Mouse (Mus musculus) embryonic fibroblast, embryonic 13.5 days (primary cell): ENCODE results near the gene Tnk2. TPM values are rescaled to one million over a fixed set of nuclear protein-coding genes. Genes with fewer than 3 reads are reported as not detected.

Experiments
- H3K27ac ChIP-seq: 2 replicates; pipeline ENCODE4 v1.5.1; 2012; ENCODE audit warnings: low read length, control low read depth, inconsistent platforms; ENCODE audit not compliant: insufficient read depth
- H3K4me1 ChIP-seq: 2 replicates; pipeline ENCODE4 v1.6.1; 2011; ENCODE audit warnings: low read length; ENCODE audit not compliant: control insufficient read depth, insufficient read depth
- H3K4me3 ChIP-seq: 2 replicates; pipeline ENCODE4 v1.5.1; 2011; ENCODE audit warnings: mild to moderate bottlenecking, control low read depth, low read length; ENCODE audit not compliant: insufficient read depth
- CTCF ChIP-seq: IDR thresholded peaks from 2 replicates; pipeline ENCODE4 v1.5.1; 2011; ENCODE audit warnings: mild to moderate bottlenecking, control low read depth, low read length, moderate library complexity, borderline replicate concordance; ENCODE audit not compliant: insufficient read depth
- POLR2A ChIP-seq: IDR thresholded peaks from 2 replicates; pipeline ENCODE4 v1.6.1; 2011; ENCODE audit warnings: low read depth, mild to moderate bottlenecking, control low read depth, low read length, moderate library complexity
- polyA plus RNA-seq: library from polyadenylated mRNA; stranded (reverse); fragments of >200 nt; gene quantifications from 2 replicates; pipeline ENCODE4 v1.2.4, GENCODE M21; 2011; ENCODE audit warnings: low read depth; ENCODE audit not compliant: missing spikeins, insufficient read length

The Tnk2 gene
- polyA plus RNA-seq, 1 experiment, result 92.4 TPM

- TF ChIP-seq POLR2A, result no peak
- TF ChIP-seq CTCF, result no peak
- Histone ChIP-seq H3K4me3 (no peak overlapping the region), H3K27ac (peak overlapping the region; percentile 33; the same call in 1 of the 2 replicates), H3K4me1 (peaks cover 14% of the 10 kb centered on the region; the same call in 1 of the 2 replicates)
Observed at GRCm38 (mm10) chr16:32665851-32666665, 22.4 kb downstream of the Tnk2 start.

GRCm38 (mm10) chr16:32666671-32667551, 23.2 kb downstream of the Tnk2 start:
- H3K4me3 ChIP-seq, result no peak overlapping the region
- H3K4me1 ChIP-seq, result peaks cover 7% of the 10 kb centered on the region; the same call in 1 of the 2 replicates
- TF ChIP-seq CTCF (no peak), POLR2A (no peak)
- peak overlapping the region; percentile 8; the same call in 1 of the 2 replicates for H3K27ac ChIP-seq

- TF ChIP-seq POLR2A (no peak), CTCF (no peak)
- Histone ChIP-seq H3K4me1 (peaks cover 10% of the 10 kb centered on the region), H3K27ac (no peak overlapping the region), H3K4me3 (no peak overlapping the region)
Observed at GRCm38 (mm10) chr16:32667552-32667872, 23.8 kb downstream of the Tnk2 start.

DNA sequence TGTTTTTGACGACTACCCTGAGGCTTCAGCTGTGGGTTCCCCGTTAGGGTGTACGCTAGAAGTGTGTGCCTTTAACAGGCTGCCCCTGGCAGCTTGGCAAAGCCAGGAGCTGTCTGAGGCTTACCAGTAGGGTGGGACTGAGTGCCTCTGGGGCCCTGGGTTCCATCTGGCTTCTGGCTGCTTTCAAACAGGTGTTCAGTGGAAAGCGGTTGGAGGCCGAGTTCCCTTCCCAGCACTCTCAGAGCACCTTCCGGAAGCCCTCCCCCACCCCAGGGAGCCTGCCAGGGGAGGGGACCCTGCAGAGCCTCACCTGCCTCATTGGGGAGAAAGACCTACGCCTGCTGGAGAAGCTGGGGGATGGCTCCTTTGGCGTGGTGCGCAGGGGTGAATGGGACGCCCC, 24.4 kb downstream of the Tnk2 start:
- Histone ChIP-seq H3K4me1 (peaks cover 10% of the 10 kb centered on the region), H3K27ac (no peak overlapping the region), H3K4me3 (no peak overlapping the region)
- TF ChIP-seq CTCF, result no peak
- TF ChIP-seq POLR2A, result no peak

- no peak for TF ChIP-seq POLR2A
- no peak for TF ChIP-seq CTCF
Observed at GRCm38 (mm10) chr16:32668472-32668871, 24.8 kb downstream of the Tnk2 start.

DNA sequence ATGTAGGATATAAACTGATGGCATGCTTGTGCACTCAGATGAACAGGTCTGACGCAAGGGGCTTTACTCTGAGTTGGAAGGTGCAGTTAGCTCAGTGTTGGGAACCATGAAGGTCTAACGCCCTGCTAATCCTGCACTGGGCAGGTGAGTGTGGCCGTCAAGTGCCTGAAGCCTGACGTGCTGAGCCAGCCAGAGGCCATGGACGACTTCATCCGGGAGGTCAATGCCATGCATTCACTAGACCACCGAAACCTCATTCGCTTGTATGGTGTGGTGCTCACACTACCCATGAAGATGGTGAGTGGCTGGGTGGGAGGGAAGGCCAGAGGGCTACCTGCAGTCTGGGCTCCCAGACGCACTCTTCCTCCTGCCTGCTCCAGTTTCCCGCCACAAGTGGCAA, 25.6 kb downstream of the Tnk2 start:
- Histone ChIP-seq H3K4me3 (no peak overlapping the region), H3K27ac (no peak overlapping the region), H3K4me1 (peaks cover 10% of the 10 kb centered on the region)
- TF ChIP-seq CTCF, result no peak
- no peak for TF ChIP-seq POLR2A

More at GRCm38 (mm10) chr16:32668472-32668871, 24.8 kb downstream of the Tnk2 start:
- Histone ChIP-seq H3K27ac (no peak overlapping the region), H3K4me1 (peaks cover 10% of the 10 kb centered on the region), H3K4me3 (no peak overlapping the region)

DNA sequence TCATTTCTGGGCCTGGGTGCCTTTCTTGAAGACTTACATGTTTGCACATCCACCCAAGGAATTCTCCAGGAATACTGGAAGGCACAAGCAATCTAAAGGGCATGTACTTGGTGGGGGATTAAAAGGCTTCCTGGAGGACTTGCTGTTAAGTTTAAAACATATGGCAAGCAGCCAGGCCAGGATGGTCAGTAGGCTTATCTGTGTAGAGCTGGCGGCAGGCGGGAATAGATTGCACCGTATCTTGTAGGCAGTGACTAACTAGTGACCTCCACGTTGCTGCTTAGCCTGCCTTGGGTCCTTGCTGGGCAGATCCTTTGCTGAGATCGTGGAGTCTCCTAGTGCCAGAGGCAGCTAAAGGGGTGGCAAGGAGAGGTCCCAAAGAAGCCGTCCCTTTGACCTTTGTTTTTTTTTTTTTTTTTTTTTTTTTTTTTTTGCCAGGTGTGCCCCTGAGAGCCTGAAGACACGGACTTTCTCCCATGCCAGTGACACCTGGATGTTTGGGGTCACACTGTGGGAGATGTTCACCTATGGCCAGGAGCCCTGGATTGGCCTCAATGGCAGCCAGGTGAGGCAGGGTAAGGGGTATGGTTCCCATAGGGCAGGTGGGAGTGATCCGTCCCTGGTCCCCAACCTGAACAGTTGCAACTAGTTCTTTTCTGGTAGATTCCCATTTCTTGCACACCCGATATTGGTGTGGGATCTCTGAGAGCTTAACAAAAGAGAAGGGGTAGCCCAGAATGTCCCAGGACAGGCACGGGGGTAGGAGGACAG, 26.9 kb downstream of the Tnk2 start:
- Histone ChIP-seq H3K27ac (no peak overlapping the region), H3K4me3 (no peak overlapping the region), H3K4me1 (peaks cover 10% of the 10 kb centered on the region)
- no peak for TF ChIP-seq POLR2A
- TF ChIP-seq CTCF, result no peak

DNA sequence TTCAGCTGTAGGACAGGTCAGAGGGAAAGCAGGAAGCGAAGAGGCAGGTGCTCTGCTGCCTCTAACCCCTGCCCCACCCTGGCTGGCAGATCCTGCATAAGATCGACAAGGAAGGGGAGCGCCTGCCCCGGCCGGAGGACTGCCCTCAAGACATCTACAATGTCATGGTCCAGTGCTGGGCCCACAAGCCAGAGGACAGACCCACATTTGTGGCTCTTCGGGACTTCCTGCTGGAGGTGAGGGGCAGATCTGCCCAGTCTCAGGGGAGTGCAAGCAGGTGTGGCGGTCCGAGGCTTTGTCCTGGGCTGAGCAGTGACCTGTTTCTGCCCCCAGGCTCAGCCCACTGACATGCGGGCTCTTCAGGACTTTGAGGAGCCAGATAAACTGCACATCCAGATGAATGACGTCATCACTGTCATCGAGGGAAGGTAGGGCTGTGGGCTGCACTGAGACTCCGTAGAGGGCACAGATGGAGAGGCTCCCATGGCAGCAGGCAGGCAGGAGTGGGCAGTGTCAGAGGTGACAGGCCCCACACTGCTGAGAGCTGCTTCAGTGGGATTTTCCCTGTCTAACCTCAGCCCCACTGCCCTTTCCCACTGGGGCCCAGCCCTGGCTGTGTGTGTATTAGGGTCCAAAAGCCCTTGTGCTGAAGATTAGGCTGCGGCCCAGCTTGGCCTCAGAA, 27.7 kb downstream of the Tnk2 start:
- Histone ChIP-seq H3K4me1 (peaks cover 9% of the 10 kb centered on the region), H3K27ac (peak overlapping the region; percentile 21; the same call in 1 of the 2 replicates), H3K4me3 (no peak overlapping the region)
- TF ChIP-seq CTCF, result no peak

DNA sequence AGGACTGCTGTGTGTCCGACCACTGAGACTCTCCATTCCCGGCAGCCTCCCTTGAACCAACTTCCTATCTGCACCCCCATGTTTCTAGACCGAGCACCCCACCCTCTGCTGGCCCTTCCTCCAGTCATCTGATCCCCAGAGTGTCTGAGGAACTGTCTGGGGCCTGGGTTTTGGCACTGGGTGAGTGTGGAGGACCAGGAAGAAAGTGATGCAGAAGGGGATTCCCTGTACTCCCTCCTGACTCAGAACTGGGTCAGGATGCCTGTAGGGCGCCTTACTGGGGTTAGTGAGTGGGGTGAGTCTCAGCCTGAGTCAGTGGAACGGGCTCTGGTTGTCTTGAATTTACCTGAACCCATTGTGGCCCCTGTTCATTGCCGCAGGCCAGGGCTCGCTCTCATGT, 28.6 kb downstream of the Tnk2 start:
- Histone ChIP-seq H3K4me1 (peaks cover 9% of the 10 kb centered on the region), H3K4me3 (no peak overlapping the region)
- TF ChIP-seq CTCF (no peak), POLR2A (no peak)

More for the DNA sequence above, 28.6 kb downstream of the Tnk2 start:
- peak overlapping the region; percentile 35; the same call in 1 of the 2 replicates for H3K27ac ChIP-seq
